Mouse (Mus musculus): ENCODE measurements around the gene Ifnlr1. TPM values are rescaled to one million over a fixed set of nuclear protein-coding genes. Genes with fewer than 3 reads are reported as not detected.

Ifnlr1 gene
- polyA plus RNA-seq, 1 experiment from 2014 or later: 1.8 TPM

GRCm38 (mm10) chr4:135686568-135686953 lies 474 bp downstream of the Ifnlr1 start:
- 0 out of 2 replicates have a peak, but pooled peaks have one; percentile 31 for ATAC-seq (ENCODE audit: insufficient number of reproducible peaks, low FRiP score, low TSS enrichment, low read depth)
- Histone ChIP-seq H3K27me3 (peaks cover 33% of the 10 kb centered on the region), H3K27ac (replicated peaks) (peak overlapping the region; percentile 66)

GRCm38 (mm10) chr4:135689797-135690196 lies 3.7 kb downstream of the Ifnlr1 start:
- H3K9me3 ChIP-seq (replicated peaks): no peaks in the 10 kb centered on the region
- peaks cover 4% of the 10 kb centered on the region; the same call in 1 of the 2 replicates for H3K4me1 ChIP-seq
- H3K36me3 ChIP-seq: no peaks in the 10 kb centered on the region
- 81% methylated on average over 7 of the region's 7 CpGs for WGBS
- no peak for ATAC-seq (ENCODE audit: insufficient number of reproducible peaks, low FRiP score, low TSS enrichment, low read depth)
- H3K27ac ChIP-seq (replicated peaks): no peak overlapping the region
- H3K27me3 ChIP-seq: peaks cover 28% of the 10 kb centered on the region
- no peak overlapping the region for H3K9ac ChIP-seq
- no peak overlapping the region for H3K4me2 ChIP-seq (replicated peaks)
- H3K4me3 ChIP-seq (replicated peaks): no peak overlapping the region

More at GRCm38 (mm10) chr4:135686568-135686953, 474 bp downstream of the Ifnlr1 start:
- Histone ChIP-seq H3K4me2 (replicated peaks) (peak overlapping the region; percentile 96), H3K4me1 (peaks cover 7% of the 10 kb centered on the region; the same call in 1 of the 2 replicates), H3K36me3 (no peaks in the 10 kb centered on the region), H3K9me3 (replicated peaks) (no peaks in the 10 kb centered on the region), H3K9ac (peak overlapping the region; percentile 48), H3K4me3 (replicated peaks) (peak overlapping the region; percentile 59)
- WGBS: 1% methylated on average over 21 of the region's 21 CpGs

- no peak overlapping the region for H3K9ac ChIP-seq
- H3K27ac ChIP-seq (replicated peaks): no peak overlapping the region
- peaks cover 25% of the 10 kb centered on the region for H3K27me3 ChIP-seq
- no peaks in the 10 kb centered on the region for H3K36me3 ChIP-seq
- WGBS: 72% methylated on average over 11 of the region's 11 CpGs
- ATAC-seq (ENCODE audit: insufficient number of reproducible peaks, low FRiP score, low TSS enrichment, low read depth): no peak
- peaks cover 4% of the 10 kb centered on the region; the same call in 1 of the 2 replicates for H3K4me1 ChIP-seq
- no peak overlapping the region for H3K4me3 ChIP-seq (replicated peaks)
- H3K4me2 ChIP-seq (replicated peaks): no peak overlapping the region
- H3K9me3 ChIP-seq (replicated peaks): no peaks in the 10 kb centered on the region
Observed at GRCm38 (mm10) chr4:135690241-135690640, 4.2 kb downstream of the Ifnlr1 start.

- H3K4me1 ChIP-seq: no peaks in the 10 kb centered on the region
- peaks cover 8% of the 10 kb centered on the region; the same call in 1 of the 2 replicates for H3K27me3 ChIP-seq
- H3K9me3 ChIP-seq (replicated peaks): no peaks in the 10 kb centered on the region
- H3K4me3 ChIP-seq (replicated peaks): no peak overlapping the region
- no peak overlapping the region for H3K27ac ChIP-seq (replicated peaks)
- ATAC-seq (ENCODE audit: insufficient number of reproducible peaks, low FRiP score, low TSS enrichment, low read depth): no peak
- 71% methylated on average over 4 of the region's 4 CpGs for WGBS
- no peak overlapping the region for H3K9ac ChIP-seq
- H3K36me3 ChIP-seq: no peaks in the 10 kb centered on the region
- no peak overlapping the region for H3K4me2 ChIP-seq (replicated peaks)
Observed at GRCm38 (mm10) chr4:135692916-135693315, 6.8 kb downstream of the Ifnlr1 start.

- 76% methylated on average over 7 of the region's 7 CpGs for WGBS
- ATAC-seq (ENCODE audit: insufficient number of reproducible peaks, low FRiP score, low TSS enrichment, low read depth): no peak
Observed at GRCm38 (mm10) chr4:135698498-135698897, 12.4 kb downstream of the Ifnlr1 start.

GRCm38 (mm10) chr4:135703497-135703896 lies 17.4 kb downstream of the Ifnlr1 start:
- 71% methylated on average over 13 of the region's 13 CpGs for WGBS
- H3K27ac ChIP-seq (replicated peaks): no peak overlapping the region
- no peak for ATAC-seq (ENCODE audit: insufficient number of reproducible peaks, low FRiP score, low TSS enrichment, low read depth)
- no peaks in the 10 kb centered on the region for H3K4me1 ChIP-seq
- no peak overlapping the region for H3K9ac ChIP-seq
- no peak overlapping the region for H3K4me2 ChIP-seq (replicated peaks)
- H3K36me3 ChIP-seq: no peaks in the 10 kb centered on the region
- no peak overlapping the region for H3K4me3 ChIP-seq (replicated peaks)
- H3K9me3 ChIP-seq (replicated peaks): no peaks in the 10 kb centered on the region
- H3K27me3 ChIP-seq: no peaks in the 10 kb centered on the region

More at GRCm38 (mm10) chr4:135698498-135698897, 12.4 kb downstream of the Ifnlr1 start:
- Histone ChIP-seq H3K4me1 (no peaks in the 10 kb centered on the region), H3K9ac (no peak overlapping the region), H3K36me3 (no peaks in the 10 kb centered on the region), H3K4me3 (replicated peaks) (no peak overlapping the region), H3K27ac (replicated peaks) (no peak overlapping the region), H3K27me3 (no peaks in the 10 kb centered on the region), H3K9me3 (replicated peaks) (no peaks in the 10 kb centered on the region), H3K4me2 (replicated peaks) (no peak overlapping the region)

- no peak for ATAC-seq (ENCODE audit: insufficient number of reproducible peaks, low FRiP score, low TSS enrichment, low read depth)
- H3K4me2 ChIP-seq (replicated peaks): no peak overlapping the region
- no peak overlapping the region for H3K9ac ChIP-seq
- no peaks in the 10 kb centered on the region for H3K9me3 ChIP-seq (replicated peaks)
- 56% methylated on average over 6 of the region's 6 CpGs for WGBS
- no peak overlapping the region for H3K4me3 ChIP-seq (replicated peaks)
- H3K36me3 ChIP-seq: no peaks in the 10 kb centered on the region
- no peaks in the 10 kb centered on the region for H3K4me1 ChIP-seq
- H3K27me3 ChIP-seq: no peaks in the 10 kb centered on the region
- H3K27ac ChIP-seq (replicated peaks): no peak overlapping the region
Observed at GRCm38 (mm10) chr4:135704016-135704415, 17.9 kb downstream of the Ifnlr1 start.

- Histone ChIP-seq H3K4me1 (no peaks in the 10 kb centered on the region), H3K4me2 (replicated peaks) (no peak overlapping the region), H3K9ac (no peak overlapping the region), H3K9me3 (replicated peaks) (no peaks in the 10 kb centered on the region), H3K27ac (replicated peaks) (no peak overlapping the region), H3K36me3 (no peaks in the 10 kb centered on the region), H3K4me3 (replicated peaks) (no peak overlapping the region), H3K27me3 (no peaks in the 10 kb centered on the region)
- 89% methylated on average over 6 of the region's 6 CpGs for WGBS
- no peak for ATAC-seq (ENCODE audit: insufficient number of reproducible peaks, low FRiP score, low TSS enrichment, low read depth)
Observed at GRCm38 (mm10) chr4:135706045-135706444, 20.0 kb downstream of the Ifnlr1 start.

GRCm38 (mm10) chr4:135709072-135709564 lies 23.0 kb downstream of the Ifnlr1 start:
- WGBS: 15% methylated on average over 8 of the region's 8 CpGs
- peak overlapping the region; percentile 41 for H3K4me2 ChIP-seq (replicated peaks)

GRCm38 (mm10) chr4:135709621-135710020 lies 23.5 kb downstream of the Ifnlr1 start:
- H3K9ac ChIP-seq: no peak overlapping the region
- no peaks in the 10 kb centered on the region for H3K4me1 ChIP-seq
- H3K4me2 ChIP-seq (replicated peaks): no peak overlapping the region
- H3K36me3 ChIP-seq: no peaks in the 10 kb centered on the region
- WGBS: 70% methylated on average over 11 of the region's 11 CpGs
- ATAC-seq (ENCODE audit: insufficient number of reproducible peaks, low FRiP score, low TSS enrichment, low read depth): no peak
- no peaks in the 10 kb centered on the region for H3K27me3 ChIP-seq
- H3K4me3 ChIP-seq (replicated peaks): no peak overlapping the region
- H3K27ac ChIP-seq (replicated peaks): no peak overlapping the region
- no peaks in the 10 kb centered on the region for H3K9me3 ChIP-seq (replicated peaks)

More at GRCm38 (mm10) chr4:135709072-135709564, 23.0 kb downstream of the Ifnlr1 start:
- no peaks in the 10 kb centered on the region for H3K27me3 ChIP-seq
- no peaks in the 10 kb centered on the region for H3K4me1 ChIP-seq
- H3K9ac ChIP-seq: no peak overlapping the region
- peak; percentile 48; the same call in 1 of the 2 replicates for ATAC-seq (ENCODE audit: insufficient number of reproducible peaks, low FRiP score, low TSS enrichment, low read depth)
- 0 out of 2 replicates have a peak overlapping the region, but pooled peaks have one; percentile 20 for H3K4me3 ChIP-seq (replicated peaks)
- H3K27ac ChIP-seq (replicated peaks): no peak overlapping the region
- no peaks in the 10 kb centered on the region for H3K9me3 ChIP-seq (replicated peaks)
- no peaks in the 10 kb centered on the region for H3K36me3 ChIP-seq

- Histone ChIP-seq H3K9ac (no peak overlapping the region), H3K27me3 (no peaks in the 10 kb centered on the region), H3K9me3 (replicated peaks) (no peaks in the 10 kb centered on the region), H3K36me3 (no peaks in the 10 kb centered on the region), H3K27ac (replicated peaks) (no peak overlapping the region), H3K4me1 (no peaks in the 10 kb centered on the region), H3K4me3 (replicated peaks) (no peak overlapping the region), H3K4me2 (replicated peaks) (no peak overlapping the region)
- ATAC-seq (ENCODE audit: insufficient number of reproducible peaks, low FRiP score, low TSS enrichment, low read depth): no peak
- 71% methylated on average over 3 of the region's 3 CpGs for WGBS
Observed at GRCm38 (mm10) chr4:135710392-135710791, 24.3 kb downstream of the Ifnlr1 start.

- no peaks in the 10 kb centered on the region for H3K9me3 ChIP-seq (replicated peaks)
- no peak overlapping the region for H3K9ac ChIP-seq
- H3K4me2 ChIP-seq (replicated peaks): no peak overlapping the region
- no peaks in the 10 kb centered on the region for H3K4me1 ChIP-seq
- 73% methylated on average over 8 of the region's 8 CpGs for WGBS
- no peaks in the 10 kb centered on the region for H3K36me3 ChIP-seq
- ATAC-seq (ENCODE audit: insufficient number of reproducible peaks, low FRiP score, low TSS enrichment, low read depth): no peak
- H3K27me3 ChIP-seq: no peaks in the 10 kb centered on the region
- no peak overlapping the region for H3K27ac ChIP-seq (replicated peaks)
- H3K4me3 ChIP-seq (replicated peaks): no peak overlapping the region
Observed at GRCm38 (mm10) chr4:135714776-135715175, 28.7 kb downstream of the Ifnlr1 start.
